Mouse (Mus musculus) heart, embryonic 12.5 days (tissue): ENCODE data around the gene Srek1. TPM values are rescaled to one million over a fixed set of nuclear protein-coding genes. Genes with fewer than 3 reads are reported as not detected.

Experiments used
- polyA plus RNA-seq: library from polyadenylated mRNA; unstranded; fragments of >200 nt; fragmentation: Nextera tagmentation; extraction: Ambion mirVana; gene quantifications from 2 replicates; pipeline ENCODE4 v1.2.1, GENCODE M21; 2016

Gene Srek1
- polyA plus RNA-seq, 1 experiment from 2014 or later: 66.7 TPM

Other genes starting within 250 kb of the Srek1 start
- 18.3 and 21.4 TPM in 2 replicates for gene Erbin, start 145.9 kb upstream of the Srek1 start, polyA plus RNA-seq